Mouse (Mus musculus) CH12.LX (cell line): ENCODE data around the gene Ppcs. TPM values are rescaled to one million over a fixed set of nuclear protein-coding genes. Genes with fewer than 3 reads are reported as not detected.
A peak's percentile ranks its signal among the peaks of the same experiment; 100 is the strongest.

ENCODE experiments used
- DNase-seq: peaks from one replicate; pipeline ENCODE4 v3.0.0-alpha.2; 2013; ENCODE audit errors: extremely low read depth
- H3K27ac ChIP-seq: 2 replicates; pipeline ENCODE4 v1.5.1; 2012; ENCODE audit warnings: low read depth, mild to moderate bottlenecking, control low read depth, moderate library complexity; ENCODE audit not compliant: insufficient read depth
- H3K27me3 ChIP-seq: replicated peaks from 2 replicates; pipeline ENCODE3; 2012; ENCODE audit warnings: inconsistent platforms
- H3K36me3 ChIP-seq, 2 experiments: replicated peaks in 1 of 2; 2 replicates each; pipeline versions ENCODE3 to v1.6.1; 2012; ENCODE audit warnings: inconsistent platforms in 1 of 2, low read length in 1 of 2, mild to moderate bottlenecking in 1 of 2, mixed read lengths in 1 of 2, moderate library complexity in 1 of 2; ENCODE audit not compliant: control insufficient read depth in 1 of 2, insufficient read depth in 1 of 2
- H3K4me1 ChIP-seq, 2 experiments: 2 replicates each; pipeline ENCODE4 v1.6.1; 2012; ENCODE audit warnings: inconsistent platforms in 1 of 2, moderate library complexity in 1 of 2; ENCODE audit not compliant: insufficient read depth in 2 of 2, control insufficient read depth in 1 of 2
- H3K4me2 ChIP-seq: 2 replicates; pipeline ENCODE4 v1.6.1; 2012; ENCODE audit warnings: low read depth, mild to moderate bottlenecking, control low read depth; ENCODE audit not compliant: poor library complexity, insufficient read depth, severe bottlenecking
- H3K4me3 ChIP-seq, 3 experiments: fragments of 150-350 bp in 1 of 3; sonication (generic) in 1 of 3; replicated peaks in 1 of 3; 2 replicates each; pipeline versions ENCODE3 to v1.5.1; 2011 to 2012; ENCODE audit warnings: low read depth in 2 of 3, low read length in 2 of 3, mild to moderate bottlenecking in 2 of 3, moderate library complexity in 2 of 3, control low read depth in 1 of 3, improper control_type of control experiment in 1 of 3, inconsistent platforms in 1 of 3, mixed read lengths in 1 of 3; ENCODE audit not compliant: poor library complexity in 1 of 3
- H3K79me2 ChIP-seq: replicated peaks from 2 replicates; pipeline ENCODE4 v1.6.1; 2012; ENCODE audit warnings: mild to moderate bottlenecking, moderate library complexity; ENCODE audit not compliant: control insufficient read depth, poor library complexity, insufficient read depth, severe bottlenecking; ENCODE audit errors: extremely low read depth
- H3K9ac ChIP-seq: 2 replicates; pipeline ENCODE4 v1.6.1; 2012; ENCODE audit warnings: low read depth, mild to moderate bottlenecking, control low read depth, moderate library complexity; ENCODE audit not compliant: insufficient read depth
- H3K9me3 ChIP-seq: replicated peaks from 2 replicates; pipeline ENCODE3; 2012; ENCODE audit warnings: low read length, inconsistent platforms, mixed read lengths
- BHLHE40 ChIP-seq: IDR thresholded peaks from 2 replicates; pipeline ENCODE4 v1.6.1; 2011; ENCODE audit warnings: mild to moderate bottlenecking, low read depth, low read length, improper control_type of control experiment
- CHD1 ChIP-seq: IDR thresholded peaks from 2 replicates; pipeline ENCODE4 v1.6.1; 2012; ENCODE audit warnings: low read depth, low read length, improper control_type of control experiment, inconsistent platforms
- CHD2 ChIP-seq: IDR thresholded peaks from 2 replicates; pipeline ENCODE4 v1.6.1; 2011; ENCODE audit warnings: low read length, improper control_type of control experiment
- CTCF ChIP-seq, 2 experiments: IDR thresholded peaks in 1 of 2; conservative IDR thresholded peaks in 1 of 2; 2 replicates each; pipeline ENCODE4 v1.5.1; 2011 to 2012; ENCODE audit warnings: low read depth in 2 of 2, low read length in 2 of 2, improper control_type of control experiment in 1 of 2, inconsistent platforms in 1 of 2, mild to moderate bottlenecking in 1 of 2, moderate library complexity in 1 of 2
- E2F4 ChIP-seq: IDR thresholded peaks from 2 replicates; pipeline ENCODE4 v1.6.1; 2011; ENCODE audit warnings: low read depth, low read length, improper control_type of control experiment; ENCODE audit not compliant: insufficient replicate concordance
- ELF1 ChIP-seq: IDR thresholded peaks from 2 replicates; pipeline ENCODE4 v1.6.1; 2014; ENCODE audit warnings: low read depth, mild to moderate bottlenecking, inconsistent platforms, low read length, improper control_type of control experiment
- ETS1 ChIP-seq: conservative IDR thresholded peaks from 2 replicates; pipeline ENCODE4 v1.6.1; 2012; ENCODE audit warnings: low read depth, mild to moderate bottlenecking, inconsistent platforms, low read length, improper control_type of control experiment, moderate library complexity
- HCFC1 ChIP-seq: IDR thresholded peaks from 2 replicates; pipeline ENCODE4 v1.6.1; 2012; ENCODE audit warnings: low read depth, mild to moderate bottlenecking, inconsistent platforms, low read length, improper control_type of control experiment
- IRF4 ChIP-seq: IDR thresholded peaks from 2 replicates; pipeline ENCODE4 v1.6.1; 2014; ENCODE audit warnings: low read depth, mild to moderate bottlenecking, inconsistent platforms, low read length, improper control_type of control experiment
- JUND ChIP-seq: conservative IDR thresholded peaks from 2 replicates; pipeline ENCODE4 v1.6.1; 2011; ENCODE audit warnings: low read depth, low read length, improper control_type of control experiment
- KAT2A ChIP-seq: IDR thresholded peaks from 2 replicates; pipeline ENCODE4 v1.6.1; 2012; ENCODE audit warnings: low read length, improper control_type of control experiment, inconsistent platforms; ENCODE audit not compliant: insufficient replicate concordance
- MAFK ChIP-seq: IDR thresholded peaks from 2 replicates; pipeline ENCODE4 v1.6.1; 2011; ENCODE audit warnings: low read length, improper control_type of control experiment; ENCODE audit not compliant: insufficient replicate concordance
- MAX ChIP-seq: IDR thresholded peaks from 2 replicates; pipeline ENCODE4 v1.6.1; 2011; ENCODE audit warnings: low read length, improper control_type of control experiment
- MAZ ChIP-seq: IDR thresholded peaks from 2 replicates; pipeline ENCODE4 v1.6.1; 2012; ENCODE audit warnings: low read depth, mild to moderate bottlenecking, inconsistent platforms, low read length, improper control_type of control experiment, moderate library complexity
- MEF2A ChIP-seq: IDR thresholded peaks from 2 replicates; pipeline ENCODE4 v1.6.1; 2014; ENCODE audit warnings: low read depth, mild to moderate bottlenecking, inconsistent platforms, low read length, improper control_type of control experiment, borderline replicate concordance
- MYC ChIP-seq: IDR thresholded peaks from 2 replicates; pipeline ENCODE4 v1.6.1; 2011; ENCODE audit warnings: low read depth, mild to moderate bottlenecking, improper control_type of control experiment, low read length
- NELFE ChIP-seq: IDR thresholded peaks from 2 replicates; pipeline ENCODE4 v1.6.1; 2011; ENCODE audit warnings: low read depth, low read length, improper control_type of control experiment
- NRF1 ChIP-seq: IDR thresholded peaks from 2 replicates; pipeline ENCODE4 v1.6.1; 2014; ENCODE audit warnings: low read depth, mild to moderate bottlenecking, inconsistent platforms, low read length, improper control_type of control experiment, moderate library complexity
- PAX5 ChIP-seq: IDR thresholded peaks from 2 replicates; pipeline ENCODE4 v1.6.1; 2012; ENCODE audit warnings: low read length, inconsistent platforms, mixed read lengths
- POLR2AphosphoS2 ChIP-seq: IDR thresholded peaks from 2 replicates; pipeline ENCODE4 v1.6.1; 2011; ENCODE audit warnings: low read depth, low read length, improper control_type of control experiment
- RAD21 ChIP-seq: IDR thresholded peaks from 2 replicates; pipeline ENCODE4 v1.6.1; 2011; ENCODE audit warnings: low read depth, mild to moderate bottlenecking, low read length, improper control_type of control experiment, moderate library complexity
- RCOR1 ChIP-seq: conservative IDR thresholded peaks from 2 replicates; pipeline ENCODE4 v1.6.1; 2012; ENCODE audit warnings: low read depth, mild to moderate bottlenecking, inconsistent platforms, low read length, improper control_type of control experiment
- SIN3A ChIP-seq: IDR thresholded peaks from 2 replicates; pipeline ENCODE4 v1.6.1; 2012; ENCODE audit warnings: low read length, improper control_type of control experiment, inconsistent platforms
- SMC3 ChIP-seq: IDR thresholded peaks from 2 replicates; pipeline ENCODE4 v1.6.1; 2011; ENCODE audit warnings: low read depth, low read length, improper control_type of control experiment
- TBP ChIP-seq: conservative IDR thresholded peaks from 2 replicates; pipeline ENCODE4 v1.6.1; 2011; ENCODE audit warnings: low read depth, low read length, improper control_type of control experiment
- TCF12 ChIP-seq: IDR thresholded peaks from 2 replicates; pipeline ENCODE4 v1.6.1; 2014; ENCODE audit warnings: low read depth, mild to moderate bottlenecking, inconsistent platforms, low read length, improper control_type of control experiment
- UBTF ChIP-seq: IDR thresholded peaks from 2 replicates; pipeline ENCODE4 v1.6.1; 2012; ENCODE audit warnings: low read depth, mild to moderate bottlenecking, inconsistent platforms, low read length, improper control_type of control experiment, moderate library complexity
- USF1 ChIP-seq: IDR thresholded peaks from 2 replicates; pipeline ENCODE4 v1.6.1; 2014; ENCODE audit warnings: low read depth, mild to moderate bottlenecking, inconsistent platforms, low read length, improper control_type of control experiment
- USF2 ChIP-seq: conservative IDR thresholded peaks from 2 replicates; pipeline ENCODE4 v1.6.1; 2011; ENCODE audit warnings: low read depth, low read length, improper control_type of control experiment
- ZC3H11A ChIP-seq: IDR thresholded peaks from 2 replicates; pipeline ENCODE4 v1.6.1; 2012; ENCODE audit warnings: low read depth, mild to moderate bottlenecking, inconsistent platforms, low read length, improper control_type of control experiment
- ZKSCAN1 ChIP-seq: IDR thresholded peaks from 2 replicates; pipeline ENCODE4 v1.6.1; 2012; ENCODE audit warnings: low read depth, inconsistent platforms, low read length, improper control_type of control experiment, borderline replicate concordance
- ZMIZ1 ChIP-seq: IDR thresholded peaks from 2 replicates; pipeline ENCODE4 v1.6.1; 2012; ENCODE audit warnings: low read depth, mild to moderate bottlenecking, inconsistent platforms, low read length, improper control_type of control experiment
- ZNF384 ChIP-seq: IDR thresholded peaks from 2 replicates; pipeline ENCODE4 v1.6.1; 2012; ENCODE audit warnings: low read depth, low read length, improper control_type of control experiment, inconsistent platforms
- dilution Hi-C: fragments of 300-500 bp; cut with MboI; formaldehyde crosslinking; loops from 2 replicates; pipeline ENCODE4 v1.14.3; 2020; ENCODE audit warnings: low sequenced_read_pairs; ENCODE audit not compliant: extremely low pct_unique_long_range_greater_than_20kb, extremely low pct_ligation_motif_present
- in situ Hi-C: fragments of 300-500 bp; cut with MboI; formaldehyde crosslinking; loops from 3 replicates; pipeline ENCODE4 v1.14.3; 2019; ENCODE audit warnings: low sequenced_read_pairs, low pct_ligation_motif_present, low pct_unique_long_range_greater_than_20kb, mixed read lengths
- polyA plus RNA-seq: library from polyadenylated mRNA; unstranded; fragments of >175 nt; gene quantifications from 2 replicates; pipeline ENCODE4 v1.2.1, GENCODE M21; 2012; ENCODE audit warnings: low read depth; ENCODE audit not compliant: insufficient read length
- total RNA-seq, 2 experiments: library from RNA; depleted of rRNA; stranded (reverse); fragments of 300-350 nt in 1 of 2; fragments of >200 nt in 1 of 2; gene quantifications; 2 replicates each; pipeline ENCODE4 v1.2.3; 2012 to 2014

Ppcs gene
- total and polyA plus RNA-seq, 3 experiments = 14.7 to 22.7 (median 19.3) TPM

GRCm38 (mm10) chr4:119460728-119461141 lies 38.5 kb upstream of the Ppcs start (continued):
- TF ChIP-seq MAX (peak; percentile 82), TCF12 (no peak), TBP (no peak), MAFK (no peak), HCFC1 (no peak), JUND (no peak)

DNA sequence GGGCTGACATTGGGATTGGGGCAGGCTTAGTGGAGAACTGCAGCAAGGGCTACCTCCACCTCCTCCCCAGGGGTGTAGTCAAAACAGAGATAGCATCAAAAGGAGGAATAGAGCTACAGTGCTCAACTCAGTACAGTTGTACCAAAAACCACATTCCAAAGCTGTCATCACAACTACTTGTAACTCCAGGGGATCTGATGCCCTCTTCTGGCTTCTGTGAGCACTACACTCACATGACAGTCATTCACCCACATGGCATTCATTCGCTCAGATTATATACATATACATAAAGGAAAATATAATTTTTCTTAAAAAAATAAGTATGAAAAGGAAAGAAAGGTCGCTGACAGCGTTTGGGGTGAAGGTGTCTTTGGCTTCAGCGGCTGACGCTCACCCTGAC lies 38.1 kb upstream of the Ppcs start:
- Histone ChIP-seq H3K36me3 (peaks cover 0 to 2% of the 10 kb centered on the region in 2 experiments), H3K4me1 (peaks cover 26 to 77% of the 10 kb centered on the region in 2 experiments), H3K9ac (0 out of 2 replicates have a peak overlapping the region, but pooled peaks have one; percentile 2), H3K9me3 (peaks cover 3% of the 10 kb centered on the region), H3K4me2 (peak overlapping the region; percentile 41; the same call in 1 of the 2 replicates), H3K79me2 (no peaks in the 10 kb centered on the region), H3K4me3 (peak overlapping the region in 1 of 3 experiments; percentile 27), H3K27me3 (no peaks in the 10 kb centered on the region), H3K27ac (peak overlapping the region; percentile 30; the same call in 1 of the 2 replicates)
- in situ Hi-C loops = no loop called here
- peak; percentile 81 for DNase-seq
- TF ChIP-seq BHLHE40 (0 out of 2 replicates have a peak, but pooled peaks have one; percentile 38), RAD21 (peak; percentile 71), MYC (peak; percentile 80), KAT2A (no peak), ZKSCAN1 (no peak), E2F4 (no peak), ELF1 (no peak), SIN3A (no peak; the same call in 1 of the 2 replicates), MAZ (no peak), MAX (no peak), ZC3H11A (no peak), MAFK (no peak), CTCF (conservative IDR thresholded peaks at IDR 0.05 in 1 of 2, IDR thresholded peaks at IDR 0.05 in 1 of 2; ENCODE audit: low read depth in 2 of 2, low read length in 2 of 2) (peak; percentile 68 to 77), UBTF (no peak), ZNF384 (no peak), PAX5 (no peak), USF2 (no peak), ETS1 (no peak), TCF12 (no peak), TBP (no peak), IRF4 (no peak), JUND (no peak), MEF2A (no peak), SMC3 (peak; percentile 61), RCOR1 (no peak), ZMIZ1 (no peak), NELFE (no peak), USF1 (no peak), HCFC1 (no peak), POLR2AphosphoS2 (no peak), CHD1 (no peak), NRF1 (no peak), CHD2 (no peak)
- dilution Hi-C loops = no loop called here
